Mouse (Mus musculus) embryonic fibroblast, embryonic 13.5 days (primary cell): ENCODE measurements around the gene Fbxo24.

Source experiments
- CTCF ChIP-seq: IDR thresholded peaks from 2 replicates; pipeline ENCODE4 v1.5.1; 2011; ENCODE audit warnings: mild to moderate bottlenecking, control low read depth, low read length, moderate library complexity, borderline replicate concordance; ENCODE audit not compliant: insufficient read depth
- POLR2A ChIP-seq: IDR thresholded peaks from 2 replicates; pipeline ENCODE4 v1.6.1; 2011; ENCODE audit warnings: low read depth, mild to moderate bottlenecking, control low read depth, low read length, moderate library complexity

GRCm38 (mm10) chr5:137569031-137569430, 59.8 kb downstream of the Fbxo24 start:
- TF ChIP-seq CTCF: no peak
- no peak for TF ChIP-seq POLR2A
